Mouse (Mus musculus) neutrophil, adult 5-6 weeks (primary cell): ENCODE measurements at regions not wholly inside any gene's neighbourhood (a gene's known extent, or its start where the extent isn't known, plus 50 kb on each side); places are given as distances from the start of the nearest gene placed in this dataset.

Experiments
- ATAC-seq: fragments of 151-379, 151-347 bp; 2 replicates; pipeline ENCODE4 v1.8.0; 2017; ENCODE audit warnings: mild to moderate bottlenecking, moderate TSS enrichment; ENCODE audit not compliant: insufficient number of reproducible peaks, poor library complexity, low FRiP score, severe bottlenecking; ENCODE audit errors: extremely low read depth

DNA sequence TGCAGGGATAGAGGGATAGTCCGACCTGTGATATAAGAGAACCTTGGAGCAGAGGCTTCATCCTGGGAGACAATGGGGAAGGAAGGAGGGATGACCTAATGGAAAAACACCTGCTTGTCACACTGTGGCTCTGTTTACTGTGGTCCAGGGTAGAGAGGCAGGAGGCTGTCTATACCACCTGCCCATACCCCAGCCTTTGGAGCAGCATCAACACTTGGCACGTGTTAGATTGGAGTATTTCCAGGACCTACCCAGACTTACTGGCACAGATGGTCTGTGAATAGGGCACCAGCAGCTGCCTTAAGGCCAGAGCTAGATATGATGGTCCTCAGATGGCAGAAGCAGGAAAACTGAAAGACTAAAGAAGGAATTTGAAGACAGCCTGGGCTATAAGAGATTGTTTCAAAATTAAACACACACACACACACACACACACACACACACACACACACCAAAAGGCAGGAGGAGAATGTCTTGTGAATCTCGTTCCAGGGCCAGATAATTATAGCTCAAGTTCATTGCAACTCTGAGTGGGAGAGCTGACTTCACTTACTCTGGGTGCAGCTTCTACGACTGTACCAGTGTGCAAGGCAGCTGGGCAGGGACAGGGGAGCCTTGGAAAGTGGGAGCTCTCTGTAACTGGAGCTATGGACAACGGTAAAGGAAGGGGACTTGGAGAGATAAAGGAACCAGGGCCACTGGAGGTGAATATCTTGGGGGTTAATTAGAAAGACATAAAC is 227.8 kb upstream of the Sdk2 start:
- ATAC-seq: no peak

DNA sequence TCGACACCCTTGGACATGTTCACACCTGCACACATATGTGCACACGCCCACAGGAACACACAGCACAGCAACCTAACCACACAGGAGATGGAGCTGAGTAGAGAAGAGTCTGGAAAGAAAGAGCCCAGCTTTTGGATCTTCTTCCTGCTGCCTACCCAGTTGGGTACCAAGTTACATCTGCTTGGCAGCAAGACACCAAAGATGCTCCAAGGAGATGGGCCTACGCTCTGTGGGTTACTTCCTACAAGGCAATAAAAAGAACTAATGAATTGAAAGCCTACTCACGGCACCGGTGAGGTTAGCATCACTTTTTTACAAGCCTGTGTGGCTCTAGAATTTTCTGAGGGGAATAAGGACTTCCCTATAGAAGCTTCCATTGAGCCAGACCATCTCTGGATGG is 224.4 kb upstream of the Sdk2 start:
- no peak for ATAC-seq

GRCm38 (mm10) chr11:114289946-114290345 is 223.1 kb upstream of the Sdk2 start:
- ATAC-seq: no peak

GRCm38 (mm10) chr11:114284820-114285666 is 218.2 kb upstream of the Sdk2 start:
- no peak for ATAC-seq

DNA sequence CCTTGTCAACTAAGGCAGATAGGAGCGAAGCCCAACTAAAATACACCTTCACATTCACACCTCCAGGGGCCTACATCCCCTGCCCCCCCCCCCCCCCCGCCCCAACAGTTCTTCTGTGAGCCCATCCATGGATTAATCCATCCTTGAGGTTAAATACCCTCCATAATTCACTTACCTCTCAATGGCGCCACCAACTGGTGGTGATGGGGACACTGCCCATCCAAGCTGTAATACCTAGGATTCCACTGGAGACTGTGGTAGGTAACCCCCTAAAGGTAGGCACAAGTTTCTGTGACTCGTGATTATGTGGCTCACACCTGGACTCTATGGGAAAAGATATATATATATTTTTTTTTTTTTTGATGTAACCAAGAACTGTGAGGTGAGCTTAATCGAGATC is 216.4 kb upstream of the Sdk2 start:
- no peak for ATAC-seq

DNA sequence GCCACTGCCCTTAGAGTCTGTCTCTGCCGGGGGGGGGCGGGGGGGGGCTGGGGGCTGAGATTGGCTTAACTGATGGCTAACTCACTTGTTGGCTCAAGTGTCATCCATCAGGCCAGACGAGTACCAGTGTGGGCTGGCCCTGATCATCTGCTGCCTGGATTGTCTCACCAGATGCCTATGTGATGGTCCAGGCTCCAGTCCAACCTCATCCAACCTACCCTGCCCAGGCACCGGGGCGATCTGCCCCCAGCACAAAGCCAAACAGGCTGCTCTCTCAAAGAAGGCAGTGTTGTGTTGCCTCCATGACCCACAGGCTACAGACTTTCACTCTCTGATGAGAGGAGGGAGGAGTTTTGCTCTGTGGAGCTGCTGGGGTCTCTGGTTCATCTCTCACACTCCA is 215.7 kb upstream of the Sdk2 start:
- no peak for ATAC-seq

GRCm38 (mm10) chr11:114281846-114282245 is 215.0 kb upstream of the Sdk2 start:
- no peak for ATAC-seq

- no peak for ATAC-seq
These were observed 214.3 kb upstream of the Sdk2 start for GRCm38 (mm10) chr11:114281041-114281695.

DNA sequence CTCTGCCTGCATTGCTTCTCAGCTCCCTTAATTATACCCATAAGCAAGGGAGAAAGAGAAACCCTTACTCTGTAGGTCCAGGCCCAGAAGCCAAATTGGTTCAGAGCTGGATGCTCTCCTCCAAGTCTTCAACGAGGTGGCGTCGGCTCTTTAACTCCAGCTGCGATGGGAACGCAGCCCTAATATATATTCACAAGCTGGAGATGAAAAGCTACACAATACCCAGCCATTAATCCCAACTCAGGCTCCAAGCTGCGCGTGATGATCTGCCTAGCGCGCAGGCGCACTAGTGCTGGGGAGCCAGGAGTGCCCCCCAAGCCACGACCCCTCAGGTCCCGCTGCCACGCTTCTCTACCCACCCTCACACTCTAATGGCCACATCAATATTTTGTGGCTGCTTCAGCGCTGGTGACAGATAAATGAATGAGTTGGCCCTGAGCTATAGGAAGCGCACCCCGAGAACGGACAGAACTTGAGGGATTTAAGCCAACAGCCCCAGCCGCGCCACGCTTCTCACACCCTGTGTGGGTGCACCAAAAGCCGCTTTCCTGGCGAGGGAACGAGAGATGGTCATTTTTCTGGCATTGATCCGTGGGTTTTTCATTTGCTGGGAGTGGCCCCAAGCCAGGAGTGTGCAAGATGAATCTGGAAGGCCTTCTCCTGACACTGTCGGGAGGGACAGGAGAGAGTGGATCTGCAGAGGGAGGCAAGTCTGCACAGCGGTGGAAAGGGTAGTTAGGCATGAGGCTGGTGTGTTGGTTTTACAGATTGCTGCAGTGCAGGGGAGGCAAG is 210.9 kb upstream of the Sdk2 start:
- no peak for ATAC-seq

- ATAC-seq: no peak
These were observed 203.7 kb upstream of the Sdk2 start for GRCm38 (mm10) chr11:114270358-114271072.

DNA sequence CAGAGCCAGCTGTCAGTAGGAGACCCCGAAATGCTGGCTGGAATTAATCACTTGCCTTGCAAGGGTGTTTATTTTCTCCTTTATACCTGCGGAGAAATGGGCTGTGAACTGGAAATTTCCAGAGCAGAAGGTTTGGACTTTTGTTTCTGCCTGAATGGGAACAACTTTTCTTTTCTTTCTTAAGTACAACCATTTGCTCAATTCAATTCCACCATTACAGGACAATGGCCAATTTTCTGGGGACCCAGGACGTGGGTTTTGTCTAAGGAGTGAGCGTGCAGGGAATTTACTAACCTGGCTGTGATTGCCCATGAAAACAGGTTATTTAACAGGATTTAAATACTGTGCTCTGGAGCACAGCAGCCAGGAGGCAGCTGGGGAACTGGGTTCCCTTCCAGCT is 195.1 kb upstream of the Sdk2 start:
- no peak for ATAC-seq

- ATAC-seq: no peak
These were observed 191.4 kb upstream of the Sdk2 start for GRCm38 (mm10) chr11:114258218-114258617.

- no peak for ATAC-seq
These were observed 190.9 kb upstream of the Sdk2 start for GRCm38 (mm10) chr11:114257756-114258155.

- ATAC-seq: no peak
These were observed 190.2 kb upstream of the Sdk2 start for GRCm38 (mm10) chr11:114257061-114257460.

- no peak for ATAC-seq
These were observed 187.5 kb upstream of the Sdk2 start for GRCm38 (mm10) chr11:114254344-114254743.

DNA sequence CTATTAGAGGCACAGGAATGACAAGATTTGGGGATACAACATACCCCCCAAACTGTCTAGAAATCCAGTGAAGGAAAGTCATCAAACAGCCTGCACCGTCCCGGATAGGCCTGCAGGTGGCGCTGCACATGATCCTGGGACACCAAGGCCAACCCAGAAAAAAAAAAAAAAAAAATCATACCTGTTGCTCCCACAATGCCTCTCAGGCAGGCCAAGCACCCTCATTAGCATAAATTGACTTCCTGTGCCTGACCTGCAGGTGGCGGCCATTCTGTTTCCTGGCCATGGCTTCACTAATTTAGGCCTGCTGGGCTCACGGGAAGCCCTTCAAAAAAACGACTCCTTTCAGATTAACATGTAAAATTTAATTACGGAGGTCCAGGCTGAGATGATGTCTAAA is 184.8 kb upstream of the Sdk2 start:
- no peak for ATAC-seq

DNA sequence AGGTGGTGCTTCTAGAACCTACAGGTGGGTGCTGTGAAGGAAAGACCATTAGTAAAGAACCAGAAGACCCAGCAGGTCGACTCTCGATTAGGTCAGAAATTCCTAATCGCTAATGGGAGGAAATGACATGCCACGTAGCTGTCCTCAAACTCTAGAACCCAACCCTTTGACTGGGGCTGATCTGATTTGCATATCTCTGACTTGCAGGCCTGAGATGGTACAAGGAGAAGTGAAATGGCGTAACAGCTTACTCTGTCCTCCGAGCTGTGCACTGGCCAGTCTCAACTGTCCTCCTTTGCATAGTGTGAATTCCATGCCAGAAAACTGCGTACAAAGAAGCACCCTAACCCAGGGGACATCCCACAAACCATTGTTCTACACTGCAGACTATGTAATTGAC is 182.4 kb upstream of the Sdk2 start:
- peak; percentile 32; the same call in 1 of the 2 replicates for ATAC-seq

GRCm38 (mm10) chr11:114248261-114248898 is 181.5 kb upstream of the Sdk2 start:
- ATAC-seq: no peak
